Mouse (Mus musculus): Measurements from ENCODE around the gene Tmem161a. TPM values are rescaled to one million over a fixed set of nuclear protein-coding genes. Genes with fewer than 3 reads are reported as not detected.
A peak's percentile ranks its signal among the peaks of the same experiment; 100 is the strongest.

Tmem161a gene
- total RNA-seq (2021): 10 to 100 TPM; 52.3 to 54.7 TPM
- long read RNA-seq, transcript Tmem161a-201 (12 exons, 3,018 nt): major isoform, 11 of 50 reads
- long read RNA-seq, partial matches to known transcripts: 22 of 50 reads
- long read RNA-seq, other reads (novel, unspliced or antisense): 13 of 50 reads

DNA sequence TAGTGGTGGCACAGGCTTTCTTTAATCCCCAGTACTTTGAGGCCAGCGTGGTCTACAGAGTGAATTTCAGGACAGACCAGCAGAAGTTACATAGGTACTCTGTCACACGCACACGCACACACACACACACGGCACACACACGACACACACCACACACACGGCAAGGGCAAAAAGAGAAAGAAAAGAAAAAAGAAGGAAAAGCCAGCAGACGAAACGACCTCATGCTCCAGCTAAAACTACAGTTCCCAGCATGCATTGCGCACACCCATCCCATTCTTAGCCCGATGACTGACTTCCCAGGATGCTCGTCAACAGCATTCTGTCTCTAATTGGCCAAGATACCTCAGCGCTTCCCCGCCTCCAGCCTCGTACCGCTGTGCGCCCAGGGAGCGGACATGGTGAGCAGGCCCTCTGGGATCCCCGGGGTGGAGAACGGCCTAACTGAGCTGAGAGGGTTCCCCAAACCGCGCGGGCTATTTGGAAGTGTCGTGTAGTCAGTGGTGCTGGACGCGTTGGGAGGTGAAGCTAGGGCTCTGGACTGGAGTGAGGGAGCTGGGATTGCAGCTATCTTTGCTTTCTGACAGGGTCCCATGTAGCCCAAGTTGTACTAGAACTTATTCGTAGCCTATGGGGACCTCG, at the start of gene Tmem161a:
Gene Tmem161a (plus strand): TSS at position 314 of the 639 bp plus-strand sequence.
- DNase-seq (ENCODE audit: low spot score in 2 of 2): peak; percentile 88 to 90

DNA sequence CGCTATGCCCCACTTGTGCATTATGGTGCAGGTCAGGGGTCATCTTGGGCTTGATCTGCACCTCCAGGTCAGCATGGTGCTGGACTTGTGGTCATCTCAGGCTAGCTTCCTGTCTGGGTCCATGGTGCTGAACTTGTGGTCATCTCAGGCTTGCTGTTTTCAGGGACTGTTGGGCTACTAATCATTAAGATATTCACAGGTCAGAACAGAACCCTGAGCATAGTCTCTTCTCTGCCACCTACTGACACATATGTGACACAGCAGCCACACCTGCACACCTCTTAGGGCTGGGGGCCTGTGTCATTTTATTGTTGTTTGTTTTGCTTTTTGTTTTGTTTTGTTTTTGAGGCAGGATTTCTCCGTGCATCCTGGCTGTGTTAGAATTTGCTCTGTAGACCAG, 49.3 kb upstream of the Tmem161a start:
- DNase-seq (ENCODE audit: low spot score in 2 of 2): no peak

DNA sequence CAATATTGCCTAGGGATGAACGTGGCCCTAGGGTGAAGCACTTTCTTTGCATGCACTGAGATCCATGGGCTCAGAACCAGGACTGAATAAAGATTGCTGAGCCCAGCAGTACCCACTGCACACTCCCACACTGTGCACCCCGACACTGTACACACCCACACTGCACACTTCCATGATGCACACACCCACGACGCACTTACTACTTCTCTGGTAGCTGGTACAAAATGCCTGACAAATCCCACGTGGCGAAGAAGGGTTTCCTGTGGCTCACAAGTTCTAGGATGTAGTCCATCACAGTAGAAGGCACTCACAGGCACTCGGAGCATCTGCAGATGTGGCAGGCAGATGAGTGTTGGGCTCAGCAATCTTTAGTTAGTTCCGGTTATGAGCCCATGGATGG, 47.2 kb upstream of the Tmem161a start:
- DNase-seq (ENCODE audit: low spot score in 2 of 2): no peak

DNA sequence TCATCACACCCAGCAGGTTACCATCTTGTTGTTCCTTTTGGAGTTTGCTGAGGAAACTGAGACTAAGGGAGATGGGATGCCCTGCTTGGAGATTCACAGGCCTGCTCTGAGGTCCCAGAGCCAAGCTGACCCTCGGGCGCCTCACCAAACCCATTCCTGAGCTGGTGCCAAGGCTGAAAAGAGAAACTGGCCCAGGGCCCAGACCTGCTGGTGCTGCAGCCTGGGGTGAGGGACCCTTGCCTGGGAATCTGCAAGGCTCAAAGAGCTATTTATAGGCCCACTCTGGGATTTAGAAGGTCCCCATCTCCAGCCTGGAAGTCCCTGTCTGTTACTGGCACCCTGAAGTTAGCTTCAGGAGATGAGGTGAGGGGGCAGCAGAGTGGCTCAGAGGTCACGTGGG, 43.7 kb upstream of the Tmem161a start:
- DNase-seq (ENCODE audit: low spot score in 2 of 2): peak; percentile 77 to 86

DNA sequence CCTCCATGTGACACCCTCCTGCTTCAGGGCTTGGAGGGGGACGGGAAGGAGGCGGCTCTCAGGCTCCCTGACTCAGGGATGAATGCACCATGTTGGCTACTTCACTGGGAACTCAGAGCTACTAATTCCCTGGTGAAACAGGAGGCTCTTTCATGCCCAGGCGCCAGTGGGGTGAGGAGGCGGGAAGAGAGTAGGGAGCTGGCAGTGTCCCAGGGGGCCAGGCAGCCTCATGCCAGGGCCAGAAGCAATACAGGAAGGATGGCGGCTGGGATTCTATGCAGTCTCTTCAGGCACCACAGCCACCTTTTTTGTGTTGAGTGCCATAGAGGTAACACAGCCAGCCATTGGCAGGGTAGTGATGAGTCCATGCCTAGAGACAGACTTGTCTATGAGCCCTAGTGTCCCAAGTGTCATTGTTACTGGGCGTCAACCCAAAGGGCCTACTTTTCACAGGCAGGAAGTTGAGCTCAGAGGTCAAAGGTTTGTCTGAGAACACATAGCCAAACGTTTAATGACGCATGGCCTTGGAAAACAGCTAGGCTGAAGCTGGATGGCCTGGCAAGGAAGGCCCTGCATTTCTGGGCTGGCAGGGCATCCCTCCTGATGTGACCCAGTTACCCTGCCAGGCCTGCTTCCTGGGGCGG, 42.7 kb upstream of the Tmem161a start:
- peak; percentile 79 to 85 for DNase-seq (ENCODE audit: low spot score in 2 of 2)

DNA sequence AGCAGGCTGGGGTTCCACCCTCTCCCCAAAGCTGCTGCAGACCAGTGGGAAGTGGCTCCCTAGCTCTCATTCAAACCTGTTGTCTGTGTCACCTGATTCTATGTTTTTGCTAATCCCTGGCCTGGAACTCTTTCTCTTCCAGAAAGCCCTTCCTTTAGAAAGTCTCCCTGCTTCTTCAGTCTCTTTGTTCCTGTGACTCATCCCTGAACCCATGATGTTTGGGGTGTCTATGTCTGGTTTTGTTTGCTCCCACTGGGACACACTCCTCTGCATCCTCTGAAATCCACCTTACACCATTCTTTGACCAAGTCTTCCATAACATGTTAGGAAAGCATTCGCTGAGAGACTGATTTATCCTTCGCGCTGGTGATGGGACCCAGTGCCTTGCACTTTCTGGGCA, 42.1 kb upstream of the Tmem161a start:
- DNase-seq (ENCODE audit: low spot score in 2 of 2): no peak

DNA sequence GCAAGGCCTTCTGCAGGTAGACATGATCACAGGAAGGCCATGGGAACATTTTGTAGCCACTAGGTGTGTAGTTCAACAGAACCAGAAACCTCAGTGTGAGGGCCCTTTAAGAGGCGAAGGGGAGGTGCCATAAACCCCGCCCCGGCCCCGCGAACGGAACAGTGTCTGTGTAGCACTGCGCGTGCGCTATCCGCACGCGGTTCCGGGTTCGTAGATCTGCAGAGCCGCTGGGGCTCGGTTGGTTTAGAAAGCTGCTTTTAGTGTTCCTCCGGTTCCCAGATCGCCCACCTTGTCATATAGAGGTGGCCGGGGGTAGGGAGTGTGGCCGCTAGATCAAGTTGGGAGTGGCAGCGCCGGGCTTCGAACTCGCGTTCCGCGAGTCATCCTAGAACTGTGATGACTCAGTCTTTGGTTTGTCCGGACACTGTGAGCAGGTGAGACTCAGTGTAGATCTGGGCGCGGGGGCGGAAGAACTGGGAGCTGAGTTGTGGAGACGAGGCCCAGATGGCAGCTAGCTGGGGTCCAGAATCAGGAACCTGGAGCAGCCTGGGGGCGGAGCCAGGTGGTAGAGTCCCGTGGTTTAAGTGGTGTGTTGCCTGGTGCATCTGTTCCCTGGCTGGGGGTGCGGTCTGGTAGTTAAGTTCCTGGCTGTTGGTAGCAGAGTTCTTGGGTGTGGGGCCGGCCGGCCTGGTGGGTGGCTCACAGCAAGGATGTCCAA, 40.8 kb upstream of the Tmem161a start, which contains the start of gene Nr2c2ap:
Gene Nr2c2ap (plus strand): TSS at position 168 of the 718 bp plus-strand sequence.
- DNase-seq (ENCODE audit: low spot score in 2 of 2): peak; percentile 74 to 81

DNA sequence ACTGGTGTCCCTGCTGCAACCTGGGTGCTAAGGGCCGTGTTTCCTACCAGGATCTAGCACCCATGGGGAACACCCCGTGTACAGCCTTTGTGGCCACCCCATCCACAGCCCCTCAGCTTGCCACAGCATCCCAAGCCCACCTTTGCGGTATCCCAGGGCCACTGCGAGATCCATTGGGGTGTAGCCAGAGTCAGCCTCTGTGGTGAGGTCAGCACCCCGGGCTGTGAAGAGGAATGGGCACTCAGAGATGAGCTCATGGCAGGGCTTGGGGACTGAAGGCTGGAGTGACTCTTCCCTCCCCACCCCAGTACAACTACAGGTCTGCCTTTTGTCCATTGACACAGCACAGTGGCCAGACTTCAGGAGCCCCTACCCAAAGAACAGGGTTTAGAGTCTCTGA, 38.1 kb upstream of the Tmem161a start:
- no peak for DNase-seq (ENCODE audit: low spot score in 2 of 2)

DNA sequence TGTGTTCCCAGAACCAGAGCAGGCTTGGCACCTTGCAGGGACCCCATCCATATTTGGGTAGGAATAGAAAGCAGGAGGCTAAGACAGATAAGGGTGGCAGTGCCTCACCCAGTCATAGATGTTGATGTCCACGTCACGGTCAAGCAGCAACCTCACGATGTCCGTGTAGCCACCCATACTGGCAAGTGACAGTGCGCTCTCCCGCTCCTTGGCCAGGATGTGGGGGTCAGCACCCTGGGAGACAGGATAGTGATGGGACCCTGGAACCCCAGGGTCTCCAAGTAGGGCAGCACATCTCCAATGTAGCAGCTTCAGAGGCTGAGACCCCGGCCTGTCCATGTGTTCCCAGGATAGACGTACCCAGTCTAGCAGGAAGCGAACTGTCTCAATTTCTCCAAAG, 37.2 kb upstream of the Tmem161a start:
- DNase-seq (ENCODE audit: low spot score in 2 of 2): no peak

DNA sequence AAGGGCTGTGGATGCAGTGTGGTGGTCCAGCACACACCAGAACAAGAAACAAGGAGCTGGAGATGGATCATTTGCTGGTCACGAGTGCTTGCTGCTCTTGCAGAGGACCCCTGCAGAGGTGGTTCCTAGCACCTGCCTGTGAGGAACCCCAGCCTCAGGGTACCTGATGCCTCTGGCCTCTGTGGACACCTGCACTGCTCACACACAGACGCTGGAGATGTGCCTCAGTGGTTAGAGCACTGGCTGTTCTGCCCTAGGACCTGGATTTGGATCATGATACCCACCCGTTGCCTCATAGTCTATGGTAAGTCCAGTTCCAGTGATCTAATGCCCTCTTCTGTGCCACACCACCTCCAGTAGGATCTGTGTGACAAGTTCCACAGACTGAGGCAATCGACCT, 35.6 kb upstream of the Tmem161a start:
- DNase-seq (ENCODE audit: low spot score in 2 of 2): no peak

DNA sequence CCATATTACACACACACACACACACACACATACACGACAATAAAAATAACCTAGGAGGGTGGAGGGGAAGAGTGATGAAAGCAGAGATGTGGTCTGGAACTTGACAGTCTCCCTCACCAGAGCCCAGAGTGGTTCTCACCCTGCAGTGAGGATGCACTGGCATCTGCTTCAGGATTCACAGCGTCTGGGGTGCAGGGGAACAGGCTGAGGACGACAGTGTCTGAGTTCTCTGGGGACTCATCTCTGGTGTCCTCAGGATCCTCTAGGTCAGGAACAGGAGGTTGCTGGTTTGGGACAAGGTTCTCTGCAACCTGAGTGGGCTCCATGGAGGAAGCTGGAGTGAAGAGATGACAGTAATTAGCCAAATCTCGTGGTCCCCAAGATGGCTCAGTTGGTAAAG, 34.3 kb upstream of the Tmem161a start:
- no peak for DNase-seq (ENCODE audit: low spot score in 2 of 2)

DNA sequence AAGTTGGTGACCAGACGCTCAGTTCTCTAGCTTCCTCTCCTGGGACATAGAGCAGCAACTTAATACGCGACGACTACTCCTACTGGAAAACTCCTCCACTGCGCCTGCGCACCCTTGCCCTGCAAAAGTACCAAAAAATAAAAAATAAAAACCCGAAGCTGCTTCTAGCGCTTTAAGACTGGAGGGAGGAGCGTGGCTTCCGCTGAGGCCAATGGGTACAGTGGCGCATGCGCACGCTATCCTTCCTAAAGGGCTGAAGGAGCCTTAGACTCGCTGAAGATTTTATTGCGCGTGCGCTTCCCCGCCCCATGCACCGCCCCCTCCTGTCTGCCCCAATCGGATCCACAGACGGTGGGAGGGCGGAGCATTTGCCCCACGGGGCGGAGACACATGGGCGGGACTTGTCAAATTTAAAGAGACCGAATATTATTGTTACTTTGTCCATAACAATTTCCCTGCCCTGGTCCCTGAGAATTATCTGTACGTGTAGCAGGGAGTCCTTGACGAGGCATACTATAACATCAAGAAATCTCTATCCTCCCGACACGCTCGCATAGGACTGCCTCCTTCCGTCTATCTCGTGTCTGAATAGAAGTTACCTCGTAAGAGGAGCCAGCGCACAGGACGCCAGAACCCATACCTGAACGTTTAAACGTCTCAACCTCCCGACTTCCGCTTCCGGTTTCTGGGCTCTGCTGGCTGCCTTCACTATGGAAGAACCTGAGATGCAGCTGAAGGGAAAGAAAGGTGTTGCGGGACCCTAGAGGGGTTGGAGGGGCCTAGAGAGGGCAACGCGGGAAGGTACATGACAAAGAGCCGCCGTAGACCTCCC, 32.9 kb upstream of the Tmem161a start, which contains the start of the genes Rfxank, Borcs8 and Mef2b:
Gene Rfxank (minus strand): TSS at position 129 of the 832 bp plus-strand sequence.
Gene Borcs8 (plus strand): TSS at position 474 of the 832 bp plus-strand sequence.
Gene Mef2b (plus strand): TSS at position 686 of the 832 bp plus-strand sequence.
- DNase-seq (ENCODE audit: low spot score in 2 of 2): peak; percentile 97 to 98

DNA sequence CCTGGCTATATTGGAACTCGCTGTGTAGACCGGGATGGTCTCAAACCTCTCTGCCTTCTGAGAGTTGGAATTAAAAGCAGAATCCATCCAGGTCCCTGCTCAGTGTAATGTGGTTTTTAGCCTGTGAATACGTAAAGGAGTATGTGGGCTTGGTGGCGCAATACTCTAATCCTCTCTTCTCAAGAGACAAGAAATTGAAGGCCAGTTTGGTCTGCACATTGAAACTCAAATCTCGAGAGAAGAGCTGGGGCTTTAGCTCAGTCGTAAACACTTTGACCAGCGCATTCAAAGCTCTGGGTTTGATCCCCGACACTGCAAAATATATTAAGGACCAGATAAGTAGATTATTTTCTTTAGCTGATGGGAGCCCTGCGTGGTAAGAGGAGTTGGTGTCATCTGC, 32.2 kb upstream of the Tmem161a start:
- no peak for DNase-seq (ENCODE audit: low spot score in 2 of 2)

DNA sequence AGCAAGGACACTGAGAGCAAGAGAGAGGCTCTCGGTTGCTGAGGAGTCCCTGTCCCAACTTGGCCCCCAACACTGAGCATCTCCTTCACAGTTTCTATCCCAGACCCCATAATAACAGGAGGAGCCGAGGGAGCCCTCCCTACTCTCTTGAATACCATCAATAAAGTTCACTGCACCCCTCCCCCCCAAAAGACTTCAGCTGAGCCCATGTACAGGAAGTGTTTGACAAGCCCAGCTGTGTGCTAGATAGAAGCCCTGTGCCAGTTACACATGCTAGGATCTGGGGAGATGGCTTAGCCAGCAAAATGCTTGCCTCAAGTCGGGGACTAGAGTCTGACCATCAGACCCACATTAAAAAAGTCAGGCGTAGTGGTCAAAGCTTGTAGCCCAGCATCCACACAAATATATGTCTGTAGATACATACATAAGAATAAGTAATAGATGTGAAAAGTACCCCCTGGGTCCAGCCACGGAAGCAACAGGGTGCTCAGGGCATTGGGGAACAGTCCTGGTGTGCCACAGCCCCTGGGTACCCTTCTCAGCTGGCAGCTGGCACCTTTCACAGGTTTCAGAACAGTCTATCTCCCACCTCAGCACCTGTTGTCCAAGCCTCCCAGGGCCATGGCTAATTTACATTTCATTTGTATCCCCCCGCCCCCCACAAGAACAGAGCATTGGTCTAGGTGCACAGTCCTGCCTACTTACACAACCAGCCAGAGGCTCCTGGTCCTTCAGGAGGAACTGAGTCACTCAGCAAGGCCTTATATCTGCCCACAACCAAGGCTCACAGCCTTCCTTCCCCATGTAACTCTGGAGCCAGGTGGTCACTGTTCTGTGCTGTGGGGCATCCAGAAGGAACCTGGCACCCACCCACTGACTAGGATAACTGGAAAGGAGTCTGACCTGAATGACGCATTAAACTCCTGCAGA, 24.2 kb upstream of the Tmem161a start:
- no peak for DNase-seq (ENCODE audit: low spot score in 2 of 2)

DNA sequence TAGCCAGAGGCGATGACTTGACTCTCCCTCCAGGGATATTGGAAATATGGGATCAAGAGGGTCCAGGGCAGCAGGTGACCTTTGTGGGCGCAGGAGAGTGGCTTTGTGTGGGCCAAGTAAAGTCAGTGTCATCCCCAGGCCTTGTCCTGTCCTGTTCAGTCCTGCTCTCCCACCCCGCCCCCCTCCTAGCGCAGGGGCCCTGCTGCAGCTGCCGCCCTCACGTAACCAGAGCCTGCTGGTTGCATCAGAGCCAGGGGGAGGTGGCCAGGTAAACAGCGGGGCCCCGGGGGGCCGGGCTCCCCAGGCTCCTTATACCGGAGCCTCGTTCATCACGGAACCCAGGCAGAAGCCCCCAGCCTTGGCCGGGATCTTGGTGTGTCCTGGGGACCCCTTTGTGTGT, 22.0 kb upstream of the Tmem161a start:
- DNase-seq (ENCODE audit: low spot score in 2 of 2): no peak

DNA sequence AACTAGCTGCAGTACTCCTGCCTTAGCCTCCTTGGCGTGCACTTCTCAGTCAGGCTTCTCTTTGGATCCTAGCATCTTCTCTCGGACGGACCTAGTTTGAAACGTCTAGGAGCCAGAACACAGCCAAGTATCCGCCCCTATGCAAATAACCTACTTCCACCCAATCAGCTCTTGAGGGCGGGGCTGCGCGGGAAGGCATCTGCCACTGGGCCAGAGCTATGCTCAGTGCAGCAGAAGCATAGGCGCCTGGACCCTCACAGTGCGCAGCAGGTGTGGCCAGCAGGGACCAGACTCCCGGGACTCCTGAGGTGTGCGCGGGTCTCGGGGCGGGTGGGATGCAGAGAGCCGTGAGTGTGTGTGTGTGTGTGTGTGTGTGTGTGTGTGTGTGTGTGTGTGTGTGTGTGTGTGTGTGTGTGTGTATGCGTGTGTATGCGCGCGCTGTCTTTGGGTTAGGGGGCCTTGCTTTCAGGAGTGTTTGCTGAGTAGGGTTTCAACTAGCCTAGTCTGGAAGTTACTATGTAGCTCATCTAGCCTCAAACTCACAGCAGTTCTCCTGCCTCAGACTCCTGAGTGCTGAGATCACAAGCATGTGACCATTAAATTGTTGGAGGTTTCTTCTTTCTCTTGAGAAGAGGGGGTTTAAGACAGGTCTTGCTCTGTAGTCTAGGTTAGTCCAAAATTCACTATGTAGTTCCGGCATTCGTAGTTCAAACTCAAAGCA, 19.5 kb upstream of the Tmem161a start:
- DNase-seq (ENCODE audit: low spot score in 2 of 2): peak; percentile 57 to 67

DNA sequence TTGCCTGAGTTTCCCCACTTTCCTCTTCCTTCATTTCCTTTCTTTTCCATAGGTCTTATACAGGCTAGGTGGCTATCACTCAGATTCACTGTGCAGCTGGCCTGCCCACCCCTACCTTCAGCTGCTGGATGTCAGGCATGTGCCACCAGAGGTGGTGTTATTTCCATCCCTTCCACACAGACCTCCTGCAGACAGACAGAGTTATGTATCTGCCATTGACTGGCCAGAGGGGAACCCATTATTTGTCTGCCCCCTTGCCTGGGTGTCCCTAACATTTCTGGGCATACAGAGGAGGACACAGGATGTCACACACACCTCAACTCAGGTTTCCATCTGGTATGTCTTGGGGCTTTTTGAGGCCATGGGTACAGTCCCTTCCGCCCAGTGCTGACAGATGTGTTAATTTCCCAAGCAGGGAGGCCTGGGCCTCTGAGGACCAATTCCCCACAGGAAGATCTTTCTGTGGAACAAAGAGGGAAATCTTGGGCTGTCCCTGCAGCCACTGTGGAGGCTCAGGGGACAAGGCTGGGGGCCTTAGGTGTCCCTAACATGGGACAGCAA, 14.8 kb upstream of the Tmem161a start:
- DNase-seq (ENCODE audit: low spot score in 2 of 2): no peak

DNA sequence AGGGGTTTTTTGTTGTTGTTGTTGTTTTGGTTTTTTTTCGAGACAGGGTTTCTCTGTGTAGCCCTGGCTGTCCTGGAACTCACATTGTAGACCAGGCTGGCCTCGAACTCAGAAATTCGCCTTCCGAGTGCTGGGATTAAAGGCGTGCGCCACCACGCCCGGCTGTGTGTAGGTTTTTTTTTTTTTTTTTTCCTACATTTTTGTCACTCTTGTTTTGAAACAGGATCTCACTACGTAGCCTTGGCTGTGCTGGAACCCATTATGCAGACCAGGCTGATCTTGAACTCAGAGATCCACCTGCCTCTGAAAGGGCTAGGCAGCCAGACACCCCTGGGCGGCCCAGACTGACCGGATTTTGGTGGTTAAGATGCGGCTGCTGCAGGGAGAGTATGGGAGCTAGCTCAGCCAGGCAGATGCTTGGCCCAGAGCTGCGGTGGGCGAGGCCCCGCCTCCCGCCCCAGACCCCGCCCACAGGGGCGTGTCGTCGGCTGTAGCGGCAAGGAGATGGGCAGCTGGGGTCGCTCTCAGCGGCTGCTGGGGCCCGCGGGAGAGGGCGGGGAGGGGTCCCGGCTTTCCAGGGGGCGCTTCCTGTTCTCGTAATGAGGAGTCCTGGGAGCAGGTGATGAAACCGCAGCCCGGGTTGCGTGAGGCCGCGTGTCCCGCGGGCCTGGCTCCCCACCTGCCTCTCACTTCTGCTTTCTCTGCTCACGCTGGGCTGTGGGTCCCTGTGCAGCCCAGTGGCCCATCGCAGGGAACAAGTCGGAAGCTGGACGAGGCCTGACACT, 13.9 kb upstream of the Tmem161a start:
- peak; percentile 69 to 79 for DNase-seq (ENCODE audit: low spot score in 2 of 2)
